Mouse (Mus musculus): Measurements from ENCODE around the gene Srebf1. TPM values are rescaled to one million over a fixed set of nuclear protein-coding genes. Genes with fewer than 3 reads are reported as not detected.
A peak's percentile ranks its signal among the peaks of the same experiment; 100 is the strongest.

The Srebf1 gene
- polyA plus RNA-seq, 1 experiment from 2014 or later, result 56.8 TPM

DNA sequence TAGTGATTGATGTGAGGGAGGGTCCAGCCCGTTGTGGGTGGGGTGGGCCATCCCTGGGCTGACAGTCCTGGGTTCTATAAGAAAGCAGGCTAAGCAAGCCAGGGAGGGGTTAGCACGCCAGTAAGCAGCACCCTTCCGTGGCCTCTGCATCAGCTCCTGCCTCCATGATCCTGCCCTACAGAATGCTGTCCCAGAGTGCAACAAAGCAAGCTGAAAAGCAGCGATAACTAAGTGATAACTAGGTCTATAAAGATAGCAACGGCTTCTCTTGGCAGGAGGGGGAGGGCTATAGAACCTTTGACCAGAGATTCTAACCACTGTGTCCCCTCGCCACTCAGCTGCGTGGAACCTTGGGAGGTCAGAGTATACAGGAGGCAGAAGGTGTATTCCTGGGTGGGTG lies 4.9 kb downstream of the Srebf1 start:
- H3K4me1 ChIP-seq, result peaks cover 35% of the 10 kb centered on the region
- ATAC-seq (ENCODE audit: low FRiP score, low read depth), result no peak

DNA sequence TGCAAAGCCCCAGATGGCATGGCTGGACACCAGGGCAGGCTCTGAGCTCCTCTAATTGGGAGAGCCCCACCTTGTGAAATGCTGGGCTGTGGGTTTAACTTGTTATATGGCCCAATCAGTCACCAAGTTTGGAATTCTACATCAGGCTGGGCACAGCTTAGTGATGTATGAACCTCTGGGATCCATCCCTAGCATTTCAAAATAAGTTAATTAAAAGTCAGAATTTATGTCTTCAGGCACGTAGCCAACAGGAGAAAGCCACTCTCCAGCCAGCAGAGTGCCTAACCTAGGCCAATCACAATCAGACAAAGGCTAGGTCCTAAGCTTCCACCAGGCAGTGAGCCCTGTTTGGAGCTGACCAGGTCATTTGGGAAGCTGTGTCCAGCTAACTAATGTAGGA lies 5.7 kb downstream of the Srebf1 start:
- Histone ChIP-seq H3K4me2 (replicated peaks) (no peak overlapping the region), H3K4me1 (peaks cover 38% of the 10 kb centered on the region), H3K36me3 (0 out of 2 replicates have a peak, but pooled peaks cover 6% of the 10 kb centered on the region), H3K27ac (replicated peaks) (no peak overlapping the region), H3K9ac (replicated peaks) (no peak overlapping the region), H3K27me3 (peaks cover 3% of the 10 kb centered on the region), H3K4me3 (no peak overlapping the region), H3K9me3 (no peaks in the 10 kb centered on the region)
- 88% methylated on average over 1 of the region's 1 CpGs for WGBS
- ATAC-seq (ENCODE audit: low FRiP score, low read depth), result no peak

More for the DNA sequence above, 4.9 kb downstream of the Srebf1 start:
- no peaks in the 10 kb centered on the region for H3K9me3 ChIP-seq
- H3K27me3 ChIP-seq, result peaks cover 8% of the 10 kb centered on the region
- no peak overlapping the region for H3K9ac ChIP-seq (replicated peaks)
- H3K27ac ChIP-seq (replicated peaks), result no peak overlapping the region
- H3K36me3 ChIP-seq, result 0 out of 2 replicates have a peak, but pooled peaks cover 6% of the 10 kb centered on the region
- H3K4me2 ChIP-seq (replicated peaks), result no peak overlapping the region
- 88% methylated on average over 7 of the region's 7 CpGs for WGBS
- no peak overlapping the region for H3K4me3 ChIP-seq

DNA sequence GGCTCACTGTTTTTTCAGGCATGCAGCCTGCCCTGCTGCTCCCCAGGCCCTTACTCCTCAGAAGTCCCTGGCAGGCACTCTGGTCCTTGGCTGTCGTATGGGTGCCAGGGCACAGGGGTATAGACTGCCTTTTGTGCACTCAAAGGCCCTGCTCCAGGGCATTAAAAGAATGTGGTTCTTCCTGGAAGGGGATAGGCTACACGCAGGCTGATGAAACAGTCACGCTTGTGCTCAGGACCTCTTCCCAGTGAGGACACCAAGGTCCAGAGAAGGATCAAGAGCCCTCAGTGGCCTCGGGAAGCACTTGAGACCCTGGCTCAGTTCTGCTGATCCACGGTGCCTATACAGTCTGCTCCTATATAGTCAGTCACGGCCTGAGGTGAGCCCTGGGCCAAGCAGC lies 9.1 kb downstream of the Srebf1 start:
- H3K4me1 ChIP-seq, result peaks cover 52% of the 10 kb centered on the region

GRCm38 (mm10) chr11:60211761-60212160 lies 10.6 kb downstream of the Srebf1 start:
- peaks cover 66% of the 10 kb centered on the region for H3K4me1 ChIP-seq
- no peaks in the 10 kb centered on the region for H3K9me3 ChIP-seq
- peaks cover 7% of the 10 kb centered on the region for H3K36me3 ChIP-seq
- 0 out of 2 replicates have a peak overlapping the region, but pooled peaks have one; percentile 6 for H3K9ac ChIP-seq (replicated peaks)
- no peak for ATAC-seq (ENCODE audit: low FRiP score, low read depth)
- H3K4me2 ChIP-seq (replicated peaks), result no peak overlapping the region
- no peaks in the 10 kb centered on the region for H3K27me3 ChIP-seq
- WGBS, result 52% methylated on average over 10 of the region's 12 CpGs
- no peak overlapping the region for H3K27ac ChIP-seq (replicated peaks)
- H3K4me3 ChIP-seq, result no peak overlapping the region

More for the DNA sequence above, 9.1 kb downstream of the Srebf1 start:
- Histone ChIP-seq H3K9me3 (no peaks in the 10 kb centered on the region), H3K4me3 (no peak overlapping the region), H3K27ac (replicated peaks) (0 out of 2 replicates have a peak overlapping the region, but pooled peaks have one; percentile 10), H3K4me2 (replicated peaks) (no peak overlapping the region), H3K27me3 (no peaks in the 10 kb centered on the region), H3K9ac (replicated peaks) (peak overlapping the region; percentile 15; the same call in 1 of the 2 replicates), H3K36me3 (0 out of 2 replicates have a peak, but pooled peaks cover 6% of the 10 kb centered on the region)
- no peak for ATAC-seq (ENCODE audit: low FRiP score, low read depth)
- 76% methylated on average over 6 of the region's 6 CpGs for WGBS

DNA sequence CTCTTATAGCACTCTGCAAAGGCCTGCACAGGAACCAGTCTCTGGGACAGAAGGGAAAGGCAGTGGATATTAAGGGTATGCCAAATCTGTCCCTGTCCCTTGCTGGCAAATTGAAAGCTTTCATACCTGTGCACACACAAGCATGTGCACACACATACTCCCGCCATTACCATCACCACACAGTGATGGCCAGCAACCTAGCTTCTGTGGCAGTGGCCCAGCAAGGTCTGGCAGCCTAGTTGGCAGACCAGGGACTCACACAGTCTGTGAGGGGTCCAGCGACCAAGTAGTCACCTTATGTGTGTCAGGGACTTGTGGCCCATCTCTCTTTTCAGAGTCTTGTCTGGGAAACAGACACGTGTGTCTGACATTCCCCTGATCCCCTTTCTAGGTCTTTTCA lies 11.2 kb downstream of the Srebf1 start:
- H3K27ac ChIP-seq (replicated peaks), result peak overlapping the region; percentile 87
- peak overlapping the region; percentile 76; the same call in 1 of the 2 replicates for H3K4me2 ChIP-seq (replicated peaks)
- no peaks in the 10 kb centered on the region for H3K9me3 ChIP-seq
- ATAC-seq (ENCODE audit: low FRiP score, low read depth), result no peak
- no peaks in the 10 kb centered on the region for H3K27me3 ChIP-seq
- H3K9ac ChIP-seq (replicated peaks), result 0 out of 2 replicates have a peak overlapping the region, but pooled peaks have one; percentile 6
- WGBS, result 62% methylated on average over 3 of the region's 3 CpGs
- H3K4me1 ChIP-seq, result peaks cover 66% of the 10 kb centered on the region
- H3K4me3 ChIP-seq, result no peak overlapping the region
- peaks cover 13% of the 10 kb centered on the region for H3K36me3 ChIP-seq

DNA sequence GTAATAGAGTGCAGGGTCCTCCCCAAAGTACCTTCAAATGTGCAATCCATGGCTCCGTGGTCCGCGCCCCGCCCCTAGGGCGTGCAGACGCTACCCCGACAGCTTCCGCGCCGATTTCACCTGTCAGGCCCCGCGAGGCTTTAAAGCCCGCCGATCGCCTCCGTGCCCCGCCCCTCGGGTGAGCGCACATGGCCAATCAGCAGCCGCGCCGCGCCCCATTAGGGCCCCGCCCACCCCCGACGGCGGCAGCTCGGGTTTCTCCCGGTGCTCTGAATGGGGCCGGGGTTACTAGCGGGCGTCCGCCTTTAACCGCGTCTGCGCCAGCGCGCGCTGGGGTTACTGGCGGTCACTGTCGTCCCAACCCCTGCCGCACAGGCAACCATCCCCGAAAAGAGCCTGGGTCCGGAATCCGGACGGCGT lies 12.1 kb downstream of the Srebf1 start:
- Histone ChIP-seq H3K4me2 (replicated peaks) (peak overlapping the region; percentile 76), H3K27ac (replicated peaks) (peak overlapping the region; percentile 87), H3K36me3 (peaks cover 21% of the 10 kb centered on the region), H3K27me3 (no peaks in the 10 kb centered on the region), H3K4me1 (peaks cover 66% of the 10 kb centered on the region), H3K9ac (replicated peaks) (peak overlapping the region; percentile 62), H3K4me3 (peak overlapping the region; percentile 50), H3K9me3 (no peaks in the 10 kb centered on the region)
- ATAC-seq (ENCODE audit: low FRiP score, low read depth), result peak; percentile 92
- WGBS, result under 1% methylated on average over 47 of the region's 47 CpGs

- Histone ChIP-seq H3K4me3 (peak overlapping the region; percentile 50), H3K4me1 (peaks cover 66% of the 10 kb centered on the region), H3K27me3 (no peaks in the 10 kb centered on the region), H3K9ac (replicated peaks) (peak overlapping the region; percentile 62), H3K9me3 (no peaks in the 10 kb centered on the region), H3K4me2 (replicated peaks) (peak overlapping the region; percentile 76), H3K27ac (replicated peaks) (peak overlapping the region; percentile 87), H3K36me3 (peaks cover 26% of the 10 kb centered on the region)
- ATAC-seq (ENCODE audit: low FRiP score, low read depth), result no peak
- WGBS, result 5% methylated on average over 2 of the region's 2 CpGs
Observed at GRCm38 (mm10) chr11:60209933-60210249, 12.5 kb downstream of the Srebf1 start.

- H3K36me3 ChIP-seq, result peaks cover 31% of the 10 kb centered on the region
- ATAC-seq (ENCODE audit: low FRiP score, low read depth), result 0 out of 2 replicates have a peak, but pooled peaks have one; percentile 9
- peak overlapping the region; percentile 76 for H3K4me2 ChIP-seq (replicated peaks)
- no peaks in the 10 kb centered on the region for H3K9me3 ChIP-seq
- H3K4me1 ChIP-seq, result peaks cover 66% of the 10 kb centered on the region
- 50% methylated on average over 7 of the region's 7 CpGs for WGBS
- H3K27ac ChIP-seq (replicated peaks), result peak overlapping the region; percentile 87
- H3K9ac ChIP-seq (replicated peaks), result peak overlapping the region; percentile 62
- no peaks in the 10 kb centered on the region for H3K27me3 ChIP-seq
- peak overlapping the region; percentile 50 for H3K4me3 ChIP-seq
Observed at GRCm38 (mm10) chr11:60209217-60209932, 13.0 kb downstream of the Srebf1 start.

GRCm38 (mm10) chr11:60208712-60209111 lies 13.7 kb downstream of the Srebf1 start:
- 66% methylated on average over 4 of the region's 4 CpGs for WGBS
- no peak for ATAC-seq (ENCODE audit: low FRiP score, low read depth)

GRCm38 (mm10) chr11:60208201-60208600 lies 14.2 kb downstream of the Srebf1 start:
- H3K36me3 ChIP-seq, result peaks cover 42% of the 10 kb centered on the region
- H3K27ac ChIP-seq (replicated peaks), result peak overlapping the region; percentile 87
- no peaks in the 10 kb centered on the region for H3K9me3 ChIP-seq
- no peaks in the 10 kb centered on the region for H3K27me3 ChIP-seq
- peaks cover 66% of the 10 kb centered on the region for H3K4me1 ChIP-seq
- H3K4me3 ChIP-seq, result peak overlapping the region; percentile 50
- peak overlapping the region; percentile 76 for H3K4me2 ChIP-seq (replicated peaks)
- peak overlapping the region; percentile 62 for H3K9ac ChIP-seq (replicated peaks)
- 69% methylated on average over 6 of the region's 6 CpGs for WGBS
- ATAC-seq (ENCODE audit: low FRiP score, low read depth), result no peak

More at GRCm38 (mm10) chr11:60208712-60209111, 13.7 kb downstream of the Srebf1 start:
- peak overlapping the region; percentile 62 for H3K9ac ChIP-seq (replicated peaks)
- peaks cover 66% of the 10 kb centered on the region for H3K4me1 ChIP-seq
- H3K4me3 ChIP-seq, result peak overlapping the region; percentile 50
- peak overlapping the region; percentile 76 for H3K4me2 ChIP-seq (replicated peaks)
- peaks cover 37% of the 10 kb centered on the region for H3K36me3 ChIP-seq
- H3K9me3 ChIP-seq, result no peaks in the 10 kb centered on the region
- peak overlapping the region; percentile 87 for H3K27ac ChIP-seq (replicated peaks)
- no peaks in the 10 kb centered on the region for H3K27me3 ChIP-seq

- Histone ChIP-seq H3K4me3 (no peak overlapping the region), H3K9ac (replicated peaks) (0 out of 2 replicates have a peak overlapping the region, but pooled peaks have one; percentile 15), H3K36me3 (peaks cover 62% of the 10 kb centered on the region), H3K27me3 (no peaks in the 10 kb centered on the region), H3K4me1 (peaks cover 52% of the 10 kb centered on the region), H3K27ac (replicated peaks) (no peak overlapping the region; the same call in 1 of the 2 replicates), H3K4me2 (replicated peaks) (no peak overlapping the region), H3K9me3 (no peaks in the 10 kb centered on the region)
- 83% methylated on average over 5 of the region's 5 CpGs for WGBS
- ATAC-seq (ENCODE audit: low FRiP score, low read depth), result no peak
Observed at GRCm38 (mm10) chr11:60206207-60206606, 16.2 kb downstream of the Srebf1 start.

DNA sequence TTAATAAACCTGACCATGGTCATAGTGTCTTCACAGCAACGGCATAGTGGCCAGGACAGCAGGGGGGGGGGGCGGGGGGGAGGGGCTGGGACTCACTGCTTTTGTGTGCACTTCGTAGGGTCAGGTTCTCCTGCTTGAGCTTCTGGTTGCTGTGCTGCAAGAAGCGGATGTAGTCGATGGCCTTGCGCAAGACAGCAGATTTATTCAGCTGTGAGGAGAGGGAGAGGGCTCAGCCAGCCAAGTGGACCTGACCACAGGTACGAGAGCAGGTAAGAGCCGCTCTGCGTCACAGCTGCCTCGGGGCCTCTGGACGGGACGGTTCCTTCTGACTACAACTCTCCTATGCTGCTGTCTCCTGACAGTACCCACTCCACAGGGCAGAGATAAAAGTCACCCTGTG lies 17.4 kb downstream of the Srebf1 start:
- WGBS, result 85% methylated on average over 11 of the region's 12 CpGs
- H3K36me3 ChIP-seq, result peaks cover 74% of the 10 kb centered on the region
- H3K4me1 ChIP-seq, result peaks cover 46% of the 10 kb centered on the region

More for the DNA sequence above, 17.4 kb downstream of the Srebf1 start:
- Histone ChIP-seq H3K4me2 (replicated peaks) (no peak overlapping the region), H3K4me3 (no peak overlapping the region), H3K27ac (replicated peaks) (no peak overlapping the region), H3K27me3 (no peaks in the 10 kb centered on the region), H3K9ac (replicated peaks) (no peak overlapping the region), H3K9me3 (no peaks in the 10 kb centered on the region)
- no peak for ATAC-seq (ENCODE audit: low FRiP score, low read depth)

All from midbrain, embryonic 12.5 days (tissue).